Mouse (Mus musculus): Measurements from ENCODE around the gene Gria4.
A peak's percentile ranks its signal among the peaks of the same experiment; 100 is the strongest.
"Not testable (repeated sequence)": the region's sequence is repeated elsewhere in the genome, so short reads cannot be mapped to it uniquely, and the experiment has no call there.

Gene Gria4

GRCm38 (mm10) chr9:4795544-4796288 is at the start of gene Gria4:
Gene Gria4, minus strand, starts transcription at chr9:4796234.
- DNase-seq: peak; percentile 90

- not testable (repeated sequence) for DNase-seq
Observed at GRCm38 (mm10) chr9:4810941-4811340, 14.9 kb upstream of the Gria4 start.

- no peak for DNase-seq
Observed at GRCm38 (mm10) chr9:4803151-4803755, 7.2 kb upstream of the Gria4 start.

GRCm38 (mm10) chr9:4797396-4797795 is 1.4 kb upstream of the Gria4 start:
- DNase-seq: no peak

- DNase-seq: no peak
Observed at GRCm38 (mm10) chr9:4796289-4796645, 233 bp upstream of the Gria4 start.

GRCm38 (mm10) chr9:4795075-4795474 is 959 bp downstream of the Gria4 start:
- peak; percentile 1 for DNase-seq

GRCm38 (mm10) chr9:4794411-4794810 is 1.6 kb downstream of the Gria4 start:
- peak; percentile 5 for DNase-seq

- DNase-seq: not testable (repeated sequence)
Observed at GRCm38 (mm10) chr9:4749407-4749806, 46.6 kb downstream of the Gria4 start.

- no peak for DNase-seq
Observed at GRCm38 (mm10) chr9:4714086-4714485, 81.9 kb downstream of the Gria4 start.

GRCm38 (mm10) chr9:4712367-4712766 is 83.7 kb downstream of the Gria4 start:
- no peak for DNase-seq

GRCm38 (mm10) chr9:4687149-4687548 is 108.9 kb downstream of the Gria4 start:
- DNase-seq: no peak

GRCm38 (mm10) chr9:4680244-4680643 is 115.8 kb downstream of the Gria4 start:
- no peak for DNase-seq

- no peak for DNase-seq
Observed at GRCm38 (mm10) chr9:4679099-4679498, 116.9 kb downstream of the Gria4 start.

- no peak for DNase-seq
Observed at GRCm38 (mm10) chr9:4665691-4666090, 130.3 kb downstream of the Gria4 start.

- no peak for DNase-seq
Observed at GRCm38 (mm10) chr9:4662421-4662820, 133.6 kb downstream of the Gria4 start.

- no peak for DNase-seq
Observed at GRCm38 (mm10) chr9:4658951-4659350, 137.1 kb downstream of the Gria4 start.

- DNase-seq: no peak
Observed at GRCm38 (mm10) chr9:4654333-4654732, 141.7 kb downstream of the Gria4 start.

GRCm38 (mm10) chr9:4639192-4639900 is 156.7 kb downstream of the Gria4 start:
- no peak for DNase-seq

- DNase-seq: no peak
Observed at GRCm38 (mm10) chr9:4631910-4632309, 164.1 kb downstream of the Gria4 start.

- DNase-seq: no peak
Observed at GRCm38 (mm10) chr9:4615286-4615685, 180.7 kb downstream of the Gria4 start.

- no peak for DNase-seq
Observed at GRCm38 (mm10) chr9:4605354-4605753, 190.7 kb downstream of the Gria4 start.

- no peak for DNase-seq
Observed at GRCm38 (mm10) chr9:4604236-4604635, 191.8 kb downstream of the Gria4 start.

GRCm38 (mm10) chr9:4601788-4602187 is 194.2 kb downstream of the Gria4 start:
- DNase-seq: no peak

GRCm38 (mm10) chr9:4573596-4573995 is 222.4 kb downstream of the Gria4 start:
- DNase-seq: no peak

All from embryo, embryonic 11 days (tissue).